Mouse (Mus musculus) T-helper 17 cell (primary cell): ENCODE measurements around the gene Slc2a3.
"Not testable (repeated sequence)": the region's sequence is repeated elsewhere in the genome, so short reads cannot be mapped to it uniquely, and the experiment has no call there.

ENCODE experiments used
- in situ Hi-C, 2 experiments: fragments of 300-600 bp; cut with MboI, MseI; formaldehyde crosslinking; loops; 1 replicate in 1 of 2; 2 replicates in 1 of 2; pipeline ENCODE4 v1.15.1; 2025; ENCODE audit warnings: high pct_unique_total_duplicates in 2 of 2

Gene Slc2a3

DNA sequence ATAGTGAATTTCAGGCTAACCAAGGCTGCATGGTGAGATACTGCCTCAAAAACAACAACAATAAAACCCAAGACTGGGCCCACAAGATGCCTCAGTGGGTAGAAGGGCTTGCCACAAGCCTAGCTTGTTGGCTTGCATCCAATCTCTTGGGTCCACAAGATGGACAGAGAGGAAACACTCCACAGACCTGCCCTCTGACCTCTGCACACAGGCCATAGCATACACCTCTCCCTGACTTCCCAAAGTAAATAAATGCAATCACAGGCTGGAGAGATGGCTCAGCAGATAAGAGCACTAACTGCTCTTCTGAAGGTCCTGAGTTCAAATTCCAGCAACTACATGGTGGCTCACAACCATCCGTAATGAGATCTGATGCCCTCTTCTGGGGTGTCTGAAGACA, 83.2 kb downstream of the Slc2a3 start:
- in situ Hi-C loops = loop anchor here in 1 of 2 experiments (5.0 kb wide), 1 partner anchor 51 kb away; no protein-coding TSS in a partner anchor

DNA sequence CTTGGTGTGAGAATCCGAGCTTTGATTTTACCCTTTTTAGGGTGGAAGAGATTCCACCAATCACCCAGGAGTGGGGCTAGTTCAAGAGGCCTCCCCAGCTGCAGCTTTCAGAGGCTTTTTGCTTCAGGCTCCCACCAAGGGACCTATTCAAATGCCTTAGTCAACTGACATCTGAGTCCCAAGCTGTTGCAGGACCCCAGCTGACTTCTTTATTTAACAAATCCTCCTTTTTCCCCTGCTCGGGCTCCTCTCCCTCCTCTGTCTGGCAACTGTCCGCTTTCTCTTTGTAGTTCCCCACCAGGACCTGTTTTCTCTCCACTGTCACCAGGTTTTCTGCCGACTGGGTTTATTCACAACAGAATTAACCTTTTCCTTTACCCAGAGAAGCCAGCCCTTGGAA, 85.6 kb downstream of the Slc2a3 start:
- in situ Hi-C loops = loop anchor here in 1 of 2 experiments (5.0 kb wide), 1 partner anchor 49 kb away; no protein-coding TSS in a partner anchor

DNA sequence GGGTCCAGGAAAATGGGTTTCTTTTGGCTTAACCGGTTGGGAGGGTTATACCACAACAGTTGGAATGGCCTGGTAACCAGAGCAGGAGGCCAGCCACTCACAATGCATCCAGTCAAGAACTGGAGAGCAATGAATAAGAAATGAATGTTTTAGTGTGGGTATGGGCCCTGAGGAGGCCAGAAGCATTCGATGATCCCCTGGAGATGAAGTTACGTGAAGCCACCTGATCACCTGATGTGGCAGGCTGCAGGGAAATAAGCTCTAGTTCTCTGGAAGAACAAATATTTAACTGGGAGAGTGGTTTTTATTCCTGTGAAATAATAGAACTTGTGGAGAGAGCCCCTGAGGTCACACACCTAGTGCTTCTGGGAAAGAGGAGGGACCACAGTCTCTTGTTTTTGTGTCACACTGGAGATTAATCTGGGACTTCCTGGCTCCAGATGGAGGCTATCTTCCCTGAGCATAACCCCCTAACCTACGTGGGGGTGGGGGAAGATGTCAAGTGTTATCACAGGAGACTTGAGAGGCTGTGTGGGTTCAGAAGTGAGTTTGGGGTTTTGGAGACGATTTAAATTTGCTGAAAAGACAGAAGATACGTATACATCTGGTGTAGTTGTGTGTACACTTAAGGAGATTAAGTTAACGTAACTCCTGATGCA, 86.6 kb downstream of the Slc2a3 start:
- in situ Hi-C loops = loop anchor here in 1 of 2 experiments (5.0 kb wide), 1 partner anchor 48 kb away; no protein-coding TSS in a partner anchor

DNA sequence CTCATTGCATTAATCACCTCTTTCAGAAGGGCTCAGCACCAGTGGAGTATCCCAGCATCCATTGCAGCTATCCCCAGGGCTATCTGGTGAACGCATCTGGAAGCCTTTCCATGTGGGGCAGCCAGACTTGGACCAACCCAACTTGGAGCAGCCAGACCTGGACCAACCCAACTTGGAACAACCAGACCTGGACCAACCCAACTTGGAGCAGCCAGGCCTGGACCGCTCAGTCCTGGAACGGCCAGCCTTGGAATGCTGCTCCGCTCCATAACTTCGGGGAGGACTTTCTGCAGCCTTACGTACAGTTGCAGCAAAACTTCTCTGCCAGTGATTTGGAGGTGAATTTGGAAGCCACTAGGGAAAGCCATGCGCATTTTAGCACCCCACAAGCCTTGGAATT, 88.3 kb downstream of the Slc2a3 start:
- in situ Hi-C loops = not testable (repeated sequence)

DNA sequence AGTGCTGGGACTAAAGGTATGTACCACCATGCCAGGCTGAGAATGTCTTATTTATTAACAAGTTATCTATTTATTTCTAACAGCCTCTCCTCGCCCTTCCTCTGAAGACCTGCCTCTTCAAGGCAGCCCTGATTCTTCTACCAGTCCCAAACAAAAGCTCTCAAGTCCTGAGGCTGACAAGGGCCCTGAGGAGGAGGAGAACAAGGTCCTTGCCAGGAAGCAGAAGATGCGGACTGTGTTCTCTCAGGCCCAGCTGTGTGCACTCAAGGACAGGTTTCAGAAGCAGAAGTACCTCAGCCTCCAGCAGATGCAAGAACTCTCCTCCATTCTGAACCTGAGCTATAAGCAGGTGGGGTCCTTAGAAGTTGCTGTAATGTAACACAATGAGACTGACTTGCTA, 90.0 kb downstream of the Slc2a3 start:
- in situ Hi-C loops = no loop called here

DNA sequence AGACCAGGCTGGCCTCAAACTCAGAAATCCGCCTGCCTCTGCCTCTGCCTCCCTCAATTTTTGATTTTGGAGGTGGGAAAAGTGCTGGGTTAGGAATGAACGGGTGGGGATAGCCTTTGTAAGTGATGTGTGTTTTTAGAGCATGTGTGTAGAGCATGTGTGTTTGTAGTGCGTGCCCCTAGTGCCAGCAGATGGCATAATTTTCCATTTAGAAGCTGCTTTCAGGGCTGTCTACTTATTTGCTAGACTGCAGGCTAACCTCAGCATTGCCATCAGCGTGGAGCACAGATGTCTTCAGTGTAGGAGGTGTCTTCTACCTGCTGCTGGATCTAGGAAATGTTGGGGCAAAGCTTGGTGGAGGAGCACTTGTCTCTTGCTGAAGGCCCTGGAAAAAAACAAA, 92.6 kb downstream of the Slc2a3 start:
- in situ Hi-C loops = no loop called here

DNA sequence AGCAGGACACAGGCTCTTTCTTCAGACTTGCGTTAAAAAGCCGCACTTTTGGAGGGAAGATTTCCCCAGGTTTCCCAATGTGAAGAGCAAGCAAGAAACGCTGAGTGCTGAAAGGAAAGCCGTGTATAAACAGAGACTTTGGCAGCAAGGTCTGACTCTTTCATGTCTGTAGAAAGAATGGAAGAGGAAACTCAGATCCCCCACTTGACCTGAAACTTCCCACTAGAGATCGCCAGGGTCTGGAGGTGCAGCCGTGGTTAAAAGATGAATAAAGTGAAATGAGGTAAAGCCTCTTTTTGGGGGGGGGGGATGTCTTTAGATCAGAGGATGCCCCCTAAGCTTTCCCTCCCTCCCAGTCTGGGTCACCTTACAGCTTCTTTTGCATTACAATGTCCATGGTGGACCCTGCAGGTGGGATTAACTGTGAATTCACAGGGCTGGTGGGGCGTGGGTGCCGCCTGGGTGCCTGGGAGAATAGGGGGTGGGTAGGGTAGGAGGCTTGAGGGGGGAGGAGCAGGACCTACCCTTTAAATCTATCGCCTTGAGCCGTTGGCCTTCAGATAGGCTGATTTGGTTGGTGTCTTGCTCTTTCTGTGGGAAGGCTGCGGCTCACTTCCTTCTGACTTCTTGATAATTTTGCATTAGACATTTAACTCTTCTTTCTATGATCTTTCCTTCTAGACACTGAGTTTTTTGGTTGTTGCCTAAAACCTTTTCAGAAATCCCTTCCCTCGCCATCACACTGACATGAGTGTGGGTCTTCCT, 94.2 kb downstream of the Slc2a3 start, which contains the start of gene Nanog:
Gene Nanog, plus strand, starts transcription at position 454 of the 765 bp plus-strand sequence.
- in situ Hi-C loops = no loop called here

DNA sequence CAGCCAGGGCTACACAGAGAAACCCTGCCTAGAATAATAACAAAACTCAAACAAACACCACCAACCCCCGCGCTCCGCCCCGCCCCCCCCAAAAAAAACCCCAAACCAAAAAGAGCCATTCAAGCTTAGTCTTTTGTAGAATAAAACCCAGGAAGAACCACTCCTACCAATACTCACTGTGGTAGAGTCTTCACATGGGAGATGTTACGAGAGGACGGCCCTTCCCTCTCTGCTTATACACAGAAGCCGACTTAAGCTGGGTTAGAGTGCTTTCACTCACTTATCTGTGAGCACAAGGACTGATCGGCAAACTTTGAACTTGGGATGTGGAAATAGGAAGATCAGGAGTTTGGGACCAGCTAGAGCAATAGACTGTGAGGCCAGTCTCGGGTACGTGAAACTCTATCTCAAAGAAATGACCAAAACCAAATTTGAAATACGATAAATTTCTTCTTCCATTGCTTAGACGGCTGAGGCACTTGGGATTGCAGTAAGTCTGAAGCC, 95.1 kb downstream of the Slc2a3 start:
- in situ Hi-C loops = no loop called here

DNA sequence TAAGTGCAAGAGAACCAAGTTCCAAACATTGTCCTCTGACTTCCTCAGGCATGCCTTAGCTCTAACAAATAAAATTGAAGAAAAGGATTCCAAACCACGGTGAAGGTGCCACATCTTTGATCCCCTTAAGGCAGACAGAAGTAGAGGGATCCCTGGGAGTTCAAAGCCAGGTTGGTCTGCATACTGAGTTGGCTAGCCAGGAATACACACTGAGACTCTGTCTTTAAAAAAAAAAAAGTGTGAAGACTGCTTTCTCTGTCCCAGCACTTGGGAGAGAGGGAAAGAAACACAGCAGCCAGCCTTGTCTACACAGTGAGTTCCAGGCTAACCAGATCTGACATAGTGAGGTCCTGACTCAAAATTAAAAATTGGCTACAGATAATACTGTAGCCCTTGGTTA, 97.7 kb downstream of the Slc2a3 start:
- in situ Hi-C loops = no loop called here

DNA sequence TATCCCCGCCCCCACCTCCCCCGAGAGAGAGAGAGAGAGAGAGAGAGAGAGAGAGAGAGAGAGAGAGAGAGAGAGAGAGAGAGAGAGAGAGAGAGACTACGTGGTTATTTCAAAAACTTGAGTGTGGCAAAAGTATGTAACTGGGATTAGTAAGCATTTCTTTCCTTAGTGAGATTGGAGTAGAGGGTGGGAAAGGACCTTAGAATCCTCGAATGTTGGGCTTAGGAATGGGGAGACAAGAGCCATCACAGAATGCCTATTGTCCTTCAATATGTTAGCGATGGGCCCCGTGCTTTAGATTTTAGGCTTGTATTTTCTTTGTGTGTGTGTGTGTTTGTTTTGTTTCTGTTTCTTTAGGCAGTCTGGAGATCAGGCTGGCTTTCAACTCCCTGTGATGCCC, 98.2 kb downstream of the Slc2a3 start:
- in situ Hi-C loops = no loop called here

DNA sequence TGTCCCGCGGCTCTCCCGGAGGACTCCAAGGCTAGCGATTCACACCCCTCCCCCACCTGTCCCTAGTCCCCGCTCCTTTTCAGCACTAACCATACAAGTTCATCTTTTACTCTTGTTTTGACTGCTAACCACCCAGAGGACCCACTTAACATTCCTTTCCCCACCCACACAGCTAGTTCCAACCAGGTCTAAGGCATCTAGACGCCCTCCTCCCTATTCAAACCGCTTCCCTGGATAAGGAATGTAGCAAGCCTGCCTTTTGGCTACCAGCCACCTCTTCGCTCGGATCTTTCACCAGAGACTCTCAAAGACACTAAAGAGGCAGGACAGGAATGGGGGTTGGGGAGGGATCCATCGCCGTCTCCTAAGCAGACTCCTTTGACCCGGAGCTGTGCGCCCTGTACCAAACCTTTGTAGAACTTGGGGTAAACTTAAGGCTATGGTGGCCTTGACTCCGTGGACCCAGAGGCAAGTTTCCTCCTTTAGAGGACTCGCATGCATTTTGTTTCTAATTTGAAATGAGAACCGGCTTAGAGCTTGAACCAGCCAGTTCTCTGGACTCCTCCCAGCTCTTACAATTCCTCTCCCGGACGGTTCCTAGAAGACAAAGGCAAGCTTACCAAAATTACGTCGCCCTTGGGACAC, 98.8 kb downstream of the Slc2a3 start:
- in situ Hi-C loops = no loop called here

DNA sequence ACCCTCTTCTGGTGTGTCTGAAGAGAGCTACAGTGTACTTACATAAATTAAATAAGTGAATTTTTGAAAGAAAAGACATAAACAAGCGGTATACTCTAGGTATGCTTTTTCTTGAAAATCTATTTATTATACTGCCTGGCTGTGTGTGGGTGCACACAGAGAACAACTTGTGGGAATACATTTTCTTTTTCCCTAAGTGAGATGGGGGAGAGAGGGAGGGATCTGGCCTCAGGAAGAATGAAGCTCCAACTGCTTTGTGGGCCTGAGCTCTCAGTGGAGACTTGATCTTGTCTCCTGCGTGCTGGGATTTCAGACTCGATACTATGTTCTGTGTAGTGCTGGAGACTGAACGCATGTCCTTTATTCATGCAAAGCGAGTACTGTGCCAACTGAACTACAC, 99.6 kb downstream of the Slc2a3 start:
- in situ Hi-C loops = no loop called here

DNA sequence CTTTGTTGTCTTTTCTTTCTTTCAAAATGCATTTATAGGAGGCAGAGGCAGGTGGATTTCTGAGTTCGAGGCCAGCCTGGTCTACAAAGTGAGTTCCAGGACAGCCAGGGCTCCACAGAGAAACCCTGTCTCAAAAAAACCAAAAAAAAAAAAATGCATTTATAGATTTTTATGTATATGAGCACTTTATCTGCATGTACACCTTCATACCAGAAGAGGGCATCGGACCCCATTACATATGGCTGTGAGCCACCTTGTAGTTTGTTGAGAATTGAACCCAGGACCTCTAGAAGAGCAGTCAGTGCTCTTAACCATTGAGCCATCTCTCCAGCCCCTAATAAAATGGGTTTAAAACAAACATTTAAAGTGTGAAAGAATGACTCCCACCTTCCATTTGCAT, 101.8 kb downstream of the Slc2a3 start:
- in situ Hi-C loops = not testable (repeated sequence)

DNA sequence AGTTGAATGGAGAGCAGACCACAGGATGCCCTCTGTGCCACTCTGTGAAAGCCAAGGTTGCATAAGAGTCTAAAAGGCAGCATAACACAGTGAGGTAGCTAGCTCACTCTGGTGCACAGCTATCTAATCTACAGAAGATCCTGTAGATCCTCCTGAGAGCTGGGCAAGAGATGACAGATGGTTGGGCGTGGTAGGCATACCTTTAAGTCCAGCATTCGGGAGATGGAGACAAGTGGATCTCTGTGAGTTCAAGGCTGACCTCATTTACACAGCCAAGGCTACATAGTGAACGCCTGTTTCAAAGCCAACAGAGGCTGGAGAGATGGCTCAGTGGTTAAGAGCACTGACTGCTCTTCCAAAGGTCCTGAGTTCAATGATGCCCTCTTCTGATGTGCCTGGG, 106.0 kb downstream of the Slc2a3 start:
- in situ Hi-C loops = no loop called here

DNA sequence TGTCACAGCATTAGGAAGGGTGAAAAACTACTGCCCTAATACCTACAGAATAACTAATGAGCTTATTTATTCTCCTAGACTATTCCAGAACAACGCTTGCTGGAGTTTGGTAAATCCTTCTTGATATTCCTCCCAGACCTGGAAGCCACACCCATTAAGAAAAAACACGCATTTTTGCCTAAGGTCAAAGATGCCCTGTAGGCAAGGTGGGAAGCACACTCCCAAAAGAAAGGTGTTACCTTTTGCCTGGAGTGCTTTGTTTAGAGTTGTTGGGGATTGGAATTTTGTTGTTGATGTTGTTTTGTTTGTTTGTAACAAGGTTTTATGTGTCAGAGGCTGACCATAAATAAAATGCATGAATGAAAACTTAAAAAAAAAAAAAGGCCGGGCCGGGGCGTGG, 111.4 kb downstream of the Slc2a3 start:
- in situ Hi-C loops = no loop called here

DNA sequence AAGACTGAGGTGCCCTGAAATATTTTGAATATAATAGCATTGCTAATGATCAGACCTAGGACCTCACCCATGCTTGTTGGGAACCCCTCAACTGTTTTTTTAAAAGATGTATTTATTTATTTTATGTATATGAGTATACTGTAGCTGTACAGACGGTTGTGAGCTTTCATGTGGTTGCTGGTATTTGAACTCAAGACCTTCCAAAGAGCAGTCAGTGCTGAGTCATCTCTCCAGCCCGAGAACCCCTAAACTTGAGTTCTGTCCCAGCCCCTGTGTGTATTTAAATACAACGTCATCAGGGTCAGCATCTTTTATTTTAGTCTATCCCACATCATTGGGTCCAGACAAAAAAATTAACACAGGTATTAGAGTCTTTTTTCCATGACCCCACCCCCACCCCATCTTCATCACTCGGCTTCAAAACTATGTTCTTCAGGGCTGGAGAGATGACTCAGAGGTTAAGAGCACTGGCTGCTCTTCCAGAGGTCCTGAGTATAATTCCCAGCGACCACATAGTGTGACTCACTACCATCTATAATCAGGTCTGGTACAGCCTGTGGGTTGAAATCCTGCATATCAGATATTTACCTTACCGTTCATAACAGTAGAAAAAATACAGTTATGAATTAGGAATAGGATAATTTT, 111.9 kb downstream of the Slc2a3 start:
- in situ Hi-C loops = no loop called here

DNA sequence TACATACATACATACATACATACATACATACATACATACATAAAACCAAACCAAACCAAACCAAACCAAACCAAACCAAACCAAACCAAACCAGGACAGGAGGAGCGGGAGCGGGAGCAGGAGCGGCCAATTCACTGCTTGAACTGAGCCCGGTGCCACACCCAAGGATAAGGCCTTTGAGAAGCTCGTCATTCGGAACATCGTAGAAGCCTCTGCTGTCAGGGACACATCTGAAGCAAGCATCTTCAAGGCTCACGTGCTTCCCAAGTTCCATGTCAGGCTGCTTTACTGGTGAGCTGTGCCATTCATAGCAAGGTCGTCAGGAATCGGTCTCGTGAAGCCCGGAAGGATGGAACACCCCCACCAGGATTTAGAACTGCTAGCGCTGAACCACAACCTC, 114.7 kb downstream of the Slc2a3 start:
- in situ Hi-C loops = no loop called here

DNA sequence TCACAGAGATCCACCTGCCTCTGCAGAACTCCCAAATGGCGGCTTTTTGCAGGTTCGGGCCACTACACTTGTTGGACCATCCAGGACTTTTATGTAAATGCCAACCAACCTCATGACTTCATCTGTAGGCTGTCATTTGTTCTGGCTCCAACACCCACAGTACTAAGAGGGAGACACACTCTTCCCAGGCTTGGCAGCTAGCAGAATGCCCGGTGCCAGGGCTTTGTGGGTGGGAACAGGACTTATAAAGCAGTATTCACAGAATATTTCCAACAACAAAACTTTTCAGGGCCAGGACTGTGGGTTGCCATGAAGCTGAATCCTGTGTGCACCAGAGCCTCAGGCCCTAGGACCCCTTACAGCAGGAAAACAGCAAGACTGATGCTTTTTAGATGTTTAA, 118.8 kb downstream of the Slc2a3 start:
- in situ Hi-C loops = no loop called here
